Mouse (Mus musculus) embryo, embryonic 9.5 days (tissue): ENCODE measurements around the gene Ryr2.

Experiments
- DNase-seq: peaks from one replicate; pipeline ENCODE4 v3.0.0-alpha.2; 2017; ENCODE audit errors: extremely low spot score

Ryr2 gene

DNA sequence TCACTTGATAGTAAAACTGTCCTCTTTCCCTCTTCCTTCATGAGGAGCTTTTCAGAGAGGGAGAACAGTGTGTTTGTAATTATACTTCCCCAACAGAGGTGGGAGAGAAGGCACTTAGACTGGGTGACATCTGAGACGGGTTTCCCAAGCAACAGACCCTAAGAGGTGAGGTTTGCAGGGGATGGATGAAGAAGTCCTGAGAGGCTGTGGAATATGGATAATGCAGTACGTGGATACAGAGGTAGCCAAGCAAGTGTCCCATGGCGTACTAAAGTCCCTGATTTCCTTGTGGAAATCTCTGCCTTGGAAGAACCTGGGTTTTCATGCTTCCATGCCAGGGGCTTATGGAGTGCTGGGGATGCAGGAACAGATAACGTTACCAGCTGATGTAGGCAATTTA, 69.5 kb downstream of the Ryr2 start:
- DNase-seq = no peak

DNA sequence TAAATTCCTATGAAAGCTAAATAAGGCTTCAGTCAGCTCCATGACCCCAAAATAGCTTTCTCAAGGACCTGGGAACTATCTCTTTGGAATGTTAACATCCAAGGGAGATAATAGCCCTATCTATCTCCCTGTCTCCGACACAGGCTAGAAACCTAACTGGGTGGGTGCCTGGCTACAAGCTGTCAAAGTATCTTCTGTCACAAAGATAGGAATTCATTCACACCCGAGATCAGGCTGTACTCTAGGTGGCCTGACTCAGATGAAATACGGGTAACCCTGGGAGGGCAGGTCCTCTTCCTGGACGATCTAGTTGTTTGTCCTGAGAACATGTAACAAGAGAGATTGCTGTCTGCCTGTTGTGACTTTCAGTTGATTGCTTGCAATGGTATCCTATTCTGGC, 69.9 kb downstream of the Ryr2 start:
- no peak for DNase-seq

DNA sequence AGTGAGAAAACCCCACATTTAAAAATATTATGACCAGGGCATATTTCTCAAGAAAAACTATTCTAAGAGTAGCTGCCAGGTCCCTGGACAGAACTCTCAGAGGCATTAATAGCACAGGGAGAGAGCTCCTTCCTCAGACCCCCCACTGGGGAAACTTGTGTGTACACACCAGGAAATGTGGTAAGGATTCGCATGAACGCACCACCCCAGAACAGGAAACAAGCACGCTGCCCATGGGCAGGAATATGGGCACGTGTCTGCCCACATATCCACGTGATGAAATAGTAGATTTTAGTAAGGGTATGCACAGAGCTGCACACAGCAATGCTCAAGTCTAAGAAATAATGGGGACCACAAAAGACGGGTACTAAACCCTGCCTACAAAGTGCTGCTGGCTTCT, 72.8 kb downstream of the Ryr2 start:
- DNase-seq = no peak

DNA sequence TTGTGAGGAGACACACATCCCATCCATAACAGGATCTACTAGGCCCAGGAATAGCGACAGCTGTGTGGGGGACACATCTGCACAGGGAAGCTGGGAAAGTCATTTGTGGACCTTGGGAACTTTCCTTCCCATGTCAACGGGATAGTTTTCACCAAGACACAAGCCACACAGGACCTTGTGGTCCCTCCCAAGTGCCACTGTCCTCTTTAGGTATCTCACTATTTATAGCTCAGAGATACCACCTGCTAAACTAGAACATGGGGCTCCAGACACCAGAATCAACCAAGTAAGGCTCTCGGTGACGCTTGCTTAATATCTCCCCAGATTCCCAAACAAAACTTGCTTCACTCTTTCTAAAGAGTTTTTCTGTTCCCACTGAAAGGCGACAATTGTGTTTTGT, 73.5 kb downstream of the Ryr2 start:
- DNase-seq = no peak

DNA sequence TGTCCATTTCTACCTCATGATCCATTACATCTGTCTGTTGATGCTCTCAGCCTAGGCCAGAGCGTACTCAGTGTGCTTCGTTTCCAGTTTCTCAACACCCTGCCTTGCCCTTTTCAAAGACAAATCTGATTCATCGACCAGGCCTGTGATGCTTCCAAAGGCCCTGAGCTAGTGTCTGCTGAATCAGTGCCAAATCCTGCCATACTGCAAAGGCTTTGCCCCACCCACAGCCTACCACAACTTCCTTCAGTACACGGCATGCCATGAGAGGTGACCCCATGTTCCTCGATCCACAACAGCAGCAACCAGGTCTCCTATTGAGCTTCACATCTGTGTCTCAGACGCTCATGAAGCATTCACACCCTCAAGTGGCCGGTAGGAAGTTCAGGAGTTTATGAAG, 76.9 kb downstream of the Ryr2 start:
- DNase-seq = no peak

DNA sequence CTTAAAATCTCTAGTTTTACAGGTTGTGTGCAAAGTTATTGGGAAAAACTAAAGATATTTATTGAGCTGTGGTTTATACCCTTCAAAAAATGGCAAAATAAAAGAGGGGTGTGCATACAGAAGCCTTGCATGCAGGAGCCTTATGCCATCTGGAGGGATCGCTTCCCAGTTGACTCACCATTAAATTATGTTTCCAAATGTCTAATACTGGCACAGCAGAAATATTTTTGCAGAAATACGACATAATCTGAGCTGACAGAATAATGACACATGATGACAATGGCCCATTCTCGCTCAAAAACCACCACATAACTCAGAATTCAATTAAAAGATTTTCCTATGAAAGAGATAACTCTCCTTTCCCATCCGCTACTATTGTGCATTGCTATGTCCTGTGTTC, 77.4 kb downstream of the Ryr2 start:
- no peak for DNase-seq

DNA sequence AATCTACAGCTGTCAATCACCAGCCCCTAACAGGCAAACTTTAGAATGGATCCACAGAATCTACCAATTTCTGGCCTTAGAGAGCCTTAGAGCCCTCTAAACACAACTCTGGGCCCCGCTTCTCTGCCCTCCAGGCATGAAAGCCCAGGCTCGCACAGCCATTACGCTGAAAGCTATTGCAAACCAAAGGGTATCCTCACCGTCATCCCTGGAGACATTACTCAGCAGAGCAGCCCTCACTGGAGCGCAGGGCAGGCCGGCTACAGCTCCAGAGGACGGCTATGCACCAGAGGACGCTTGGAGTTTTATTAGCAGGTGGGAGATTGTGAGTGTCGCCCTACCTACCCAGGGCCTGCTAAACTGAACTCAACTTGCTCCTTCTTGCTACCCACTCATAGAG, 88.7 kb downstream of the Ryr2 start:
- no peak for DNase-seq

DNA sequence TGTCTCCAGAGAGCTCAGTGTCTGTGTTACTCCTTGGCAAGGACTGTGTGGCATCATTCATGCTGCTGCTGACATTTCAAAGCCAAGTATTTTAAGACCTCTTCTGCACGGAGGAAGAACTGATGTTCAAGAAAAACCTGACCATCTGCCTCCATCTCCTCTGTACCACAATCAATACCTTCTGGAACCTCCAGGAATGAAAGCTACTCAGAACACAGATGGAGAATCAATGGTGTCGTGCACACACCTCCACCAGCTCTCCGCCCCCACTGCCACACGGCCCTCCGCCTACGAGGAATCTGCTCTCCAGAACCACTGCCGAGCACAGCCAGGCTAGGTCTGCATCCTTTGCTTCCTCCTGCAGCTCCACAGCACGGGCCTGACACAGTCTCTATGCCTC, 92.8 kb downstream of the Ryr2 start:
- no peak for DNase-seq

DNA sequence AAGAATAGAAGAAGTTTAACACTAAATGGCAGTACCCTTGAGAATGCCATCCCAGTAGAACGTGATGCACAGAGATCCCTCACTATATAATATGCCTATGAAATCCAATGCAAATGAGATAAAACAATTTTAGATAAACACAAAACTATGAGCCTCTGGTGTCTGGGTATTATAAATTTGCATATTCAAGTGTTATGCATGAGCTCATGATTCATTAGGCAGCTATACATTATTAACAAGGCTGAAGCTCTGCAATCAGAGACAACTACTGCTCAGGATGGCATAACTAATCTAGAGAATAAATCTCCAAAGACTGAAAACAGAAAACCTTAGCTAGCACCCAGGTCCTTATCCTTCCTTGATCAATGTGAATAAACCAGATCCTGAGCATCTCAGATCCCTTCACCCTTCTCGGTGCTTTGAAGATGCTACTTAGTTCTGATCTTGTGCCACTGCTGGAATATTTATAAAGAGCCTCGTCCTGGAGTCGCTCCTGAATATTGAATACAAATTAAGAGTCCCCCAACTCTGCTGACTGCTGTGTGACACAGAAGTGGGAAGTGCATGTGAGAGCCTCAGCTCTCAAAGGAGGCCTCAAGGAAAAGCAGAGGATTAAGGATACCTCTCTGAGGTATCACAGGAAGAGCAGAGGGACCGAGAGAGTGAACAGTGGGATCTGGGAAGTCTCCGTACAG, 97.6 kb downstream of the Ryr2 start:
- DNase-seq = no peak

DNA sequence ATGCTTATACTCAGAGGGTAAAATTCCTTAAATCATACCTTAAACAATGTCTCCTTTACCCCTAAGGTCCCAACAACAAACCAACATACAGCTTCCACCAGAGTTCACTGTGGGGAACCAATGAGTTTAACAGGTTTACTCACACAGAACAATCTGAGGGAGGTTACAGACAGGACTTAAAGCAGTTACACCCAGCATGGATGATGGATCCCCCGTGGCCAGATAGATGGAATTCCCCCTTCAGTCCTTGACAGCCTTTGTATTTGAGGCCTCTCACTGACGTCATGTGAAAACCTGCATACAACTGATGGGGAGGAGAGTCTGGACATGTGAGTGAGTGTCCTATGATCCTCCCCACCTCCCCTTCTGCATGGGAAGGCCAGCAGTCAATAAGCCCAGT, 99.2 kb downstream of the Ryr2 start:
- no peak for DNase-seq

DNA sequence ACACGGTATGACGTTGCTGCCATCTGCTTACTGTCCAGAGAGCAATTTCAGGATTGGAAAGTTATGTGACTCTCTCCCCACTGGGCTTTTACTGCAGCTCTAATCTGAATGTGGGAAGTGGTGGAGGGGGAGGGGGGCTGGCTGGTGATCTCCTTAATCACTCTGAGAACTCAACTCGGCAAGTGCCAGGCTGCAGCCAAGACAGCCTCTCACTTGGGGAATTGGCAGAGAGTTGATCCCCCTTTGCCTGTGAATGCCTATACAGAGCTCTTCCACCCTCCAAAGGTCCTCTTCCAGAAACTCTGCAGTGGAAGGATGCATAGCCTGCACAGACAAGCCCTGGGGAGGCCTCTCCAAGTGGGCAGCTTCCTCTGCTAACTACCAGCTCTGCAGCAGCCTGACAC, 104.9 kb downstream of the Ryr2 start:
- DNase-seq = no peak

DNA sequence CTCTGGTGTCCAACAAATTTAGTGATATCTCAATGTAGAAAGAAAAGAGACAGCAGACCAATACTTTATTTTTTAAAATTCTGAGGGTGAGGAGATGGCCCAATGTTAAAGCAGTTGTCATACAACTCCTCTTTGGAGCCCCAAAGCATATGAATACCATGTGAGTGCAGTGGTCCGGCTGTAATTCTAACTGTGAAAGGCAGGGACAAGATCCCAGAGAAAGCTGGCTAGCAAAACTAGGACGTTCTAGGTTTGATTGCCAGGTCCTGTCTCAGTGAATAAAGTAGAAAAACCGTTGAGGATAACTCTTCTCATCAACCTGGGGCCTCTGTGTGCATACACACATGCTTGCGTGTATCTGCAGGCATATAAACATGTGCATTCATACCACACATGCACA, 106.9 kb downstream of the Ryr2 start:
- no peak for DNase-seq

DNA sequence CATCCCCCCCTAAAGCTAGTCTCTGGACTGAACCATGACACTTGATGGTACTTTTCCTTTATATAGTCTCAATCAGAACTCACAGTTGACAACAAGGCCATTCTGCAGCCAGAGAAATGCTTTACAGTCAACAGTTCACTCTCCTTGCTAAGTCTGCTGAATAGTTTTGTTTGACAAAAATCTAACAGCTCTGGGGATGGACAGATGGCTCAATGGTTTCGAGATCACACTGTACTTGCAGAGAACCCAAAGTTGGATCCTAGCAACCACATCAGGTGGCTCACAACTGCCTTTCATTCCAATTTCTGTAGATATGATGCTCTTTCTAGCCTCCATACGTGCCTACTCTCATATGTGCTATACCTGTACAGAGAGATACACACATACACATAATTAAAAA, 109.4 kb downstream of the Ryr2 start:
- no peak for DNase-seq

DNA sequence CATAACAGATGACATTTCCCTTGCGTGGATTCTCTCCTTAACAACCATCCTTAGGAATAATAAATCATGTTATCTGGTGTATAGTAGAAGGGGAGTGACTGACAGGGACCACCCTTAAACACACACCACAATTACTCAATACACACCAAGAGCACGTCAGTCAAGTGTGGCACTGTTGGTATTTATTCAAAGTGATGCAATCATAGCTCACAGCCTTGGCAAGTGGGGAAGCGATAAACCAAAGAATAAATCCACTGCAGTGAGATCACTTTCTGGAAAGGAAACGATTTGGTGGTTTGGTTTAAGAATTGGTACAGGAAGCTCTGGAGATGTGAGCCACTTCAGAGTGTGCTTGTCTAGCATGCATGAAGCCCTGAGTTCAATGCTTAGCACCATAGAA, 119.2 kb downstream of the Ryr2 start:
- DNase-seq = no peak

DNA sequence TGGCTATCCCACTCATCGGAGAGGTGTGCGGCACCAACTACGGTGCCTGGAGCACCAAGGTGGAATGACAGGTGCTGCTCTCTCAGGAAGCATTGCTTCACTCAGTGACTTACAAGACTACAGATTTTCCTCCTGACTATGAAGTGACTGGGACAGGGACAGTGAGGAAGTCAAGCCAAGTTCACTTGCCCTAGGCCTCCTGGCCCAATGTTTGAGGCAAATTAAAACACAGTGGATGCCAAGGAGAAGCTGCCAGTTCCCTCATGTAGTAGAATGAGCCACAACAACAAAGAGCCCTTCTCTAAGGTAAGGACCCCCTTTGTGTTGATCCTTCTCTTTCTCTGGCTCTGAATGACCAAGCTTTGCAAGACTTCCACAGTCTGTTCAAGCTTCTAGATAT, 121.7 kb downstream of the Ryr2 start:
- DNase-seq = no peak

DNA sequence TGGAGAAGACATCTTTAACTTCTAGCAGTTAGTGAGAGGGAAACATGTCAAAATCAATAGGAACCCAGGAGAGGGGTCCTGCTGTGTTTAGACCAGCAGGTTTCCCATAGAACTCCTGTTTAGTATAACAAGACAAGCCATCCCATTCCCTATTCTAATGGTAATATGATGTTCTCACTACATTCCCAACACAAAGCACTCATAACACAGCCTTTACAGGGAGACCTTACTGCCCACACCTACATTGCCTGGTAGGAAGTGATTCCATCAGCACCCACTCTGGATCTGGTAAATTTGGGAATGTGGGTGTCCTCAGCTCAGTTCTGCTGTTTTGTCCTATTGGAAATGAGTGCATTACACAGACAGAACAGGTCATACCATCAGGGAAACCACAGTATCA, 127.7 kb downstream of the Ryr2 start:
- no peak for DNase-seq

DNA sequence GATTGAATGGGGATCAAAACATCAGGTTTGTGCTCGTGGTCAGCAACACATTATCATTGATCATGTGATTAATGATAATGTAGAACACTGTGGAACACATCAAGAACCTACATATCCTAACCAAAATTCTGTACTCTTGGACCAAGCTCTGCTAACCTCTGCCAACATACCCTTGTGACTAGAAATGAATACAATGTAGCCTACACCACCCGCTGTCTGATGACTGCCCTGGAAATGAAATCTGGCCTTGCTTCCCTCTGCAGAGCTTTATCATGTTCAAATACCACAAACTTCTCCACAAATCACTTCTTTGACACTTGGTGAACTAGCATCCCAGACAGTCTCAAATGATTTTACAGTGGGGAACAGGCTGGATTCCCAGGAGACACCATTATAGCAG, 128.4 kb downstream of the Ryr2 start:
- no peak for DNase-seq

DNA sequence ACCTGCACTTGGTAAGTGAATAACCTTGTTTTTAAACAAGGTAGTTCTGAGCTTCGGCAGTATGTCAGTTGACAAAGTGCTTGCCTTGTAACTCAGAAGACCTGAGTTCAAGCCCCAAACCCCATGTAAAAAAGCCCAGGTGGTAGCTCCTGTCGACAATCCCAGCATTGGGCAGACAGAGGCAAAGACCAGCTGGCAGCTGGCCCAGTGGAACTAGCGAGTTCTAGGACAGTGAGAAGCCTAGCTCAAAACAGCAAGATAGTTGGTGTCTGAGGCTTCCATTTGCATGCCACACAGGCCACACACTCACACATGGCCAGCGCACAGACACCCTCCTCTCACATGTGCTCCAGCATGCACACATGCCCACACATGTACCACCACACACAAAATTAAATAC, 129.1 kb downstream of the Ryr2 start:
- no peak for DNase-seq

DNA sequence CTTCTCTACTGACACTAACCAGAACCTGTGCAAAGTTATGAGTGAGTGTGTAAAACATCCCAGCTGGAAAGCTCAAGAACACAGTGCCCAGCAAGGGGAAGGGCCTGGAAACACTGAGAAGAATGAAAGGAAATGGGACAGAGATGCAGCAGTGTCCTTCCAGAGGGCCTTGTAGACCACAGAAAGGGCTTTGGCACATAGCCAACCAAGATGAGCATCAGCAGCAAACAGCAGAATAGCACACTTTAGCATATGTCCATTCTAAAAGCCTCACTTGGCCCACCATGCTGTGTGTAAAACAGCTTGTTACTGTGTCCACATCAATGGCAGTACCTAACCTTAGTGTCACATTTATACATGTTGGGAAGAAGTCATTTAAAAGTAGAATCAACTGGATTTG, 142.4 kb downstream of the Ryr2 start:
- DNase-seq = no peak

DNA sequence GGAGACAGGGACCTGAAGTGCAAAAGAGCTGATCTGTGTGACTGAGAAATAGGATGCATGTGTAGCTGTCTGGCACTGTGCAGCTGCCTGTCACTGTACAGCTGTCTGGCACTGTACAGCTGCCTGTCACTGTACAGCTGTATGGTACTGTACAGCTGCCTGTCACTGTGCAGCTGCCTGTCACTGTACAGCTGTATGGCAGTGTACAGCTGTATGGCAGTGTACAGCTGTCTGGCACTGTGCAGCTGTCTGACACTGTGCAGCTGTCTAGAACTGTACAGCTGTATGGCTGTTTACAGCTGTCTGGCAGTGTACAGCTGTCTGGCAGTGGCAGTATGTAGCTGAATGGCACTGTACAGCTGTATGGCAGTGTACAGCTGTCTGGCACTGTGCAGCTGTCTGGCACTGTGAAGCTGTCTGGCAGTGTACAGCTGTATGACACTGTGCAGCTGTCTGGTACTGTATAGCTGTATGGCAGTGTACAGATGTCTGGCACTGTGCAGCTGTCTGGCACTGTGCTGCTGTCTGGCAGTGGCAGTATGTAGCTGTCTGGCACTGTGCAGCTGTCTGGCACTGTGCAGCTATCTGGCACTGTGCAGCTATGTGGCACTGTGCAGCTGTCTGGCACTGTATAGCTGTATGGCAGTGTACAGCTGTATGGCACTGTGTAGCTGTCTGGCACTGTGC, 147.1 kb downstream of the Ryr2 start:
- DNase-seq = no peak

DNA sequence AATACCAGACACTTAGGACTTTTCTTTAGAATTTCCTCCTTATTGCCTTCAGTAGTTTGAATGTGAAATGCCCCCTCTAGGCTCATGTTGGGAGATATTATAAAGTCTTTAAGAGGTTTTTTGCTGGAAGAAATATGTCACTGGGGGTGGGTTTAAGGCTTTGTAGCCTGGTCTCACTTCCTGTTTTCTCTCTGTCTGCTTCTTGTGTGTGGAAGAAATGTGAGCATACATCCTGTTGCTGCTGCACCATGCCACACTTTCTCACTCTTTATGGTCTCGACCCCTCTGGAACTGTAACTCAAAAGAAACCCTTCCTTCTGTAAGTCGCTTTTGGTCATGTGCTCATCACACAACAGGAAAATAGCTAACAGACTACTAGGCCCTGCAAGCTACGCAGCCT, 147.9 kb downstream of the Ryr2 start:
- DNase-seq = no peak

DNA sequence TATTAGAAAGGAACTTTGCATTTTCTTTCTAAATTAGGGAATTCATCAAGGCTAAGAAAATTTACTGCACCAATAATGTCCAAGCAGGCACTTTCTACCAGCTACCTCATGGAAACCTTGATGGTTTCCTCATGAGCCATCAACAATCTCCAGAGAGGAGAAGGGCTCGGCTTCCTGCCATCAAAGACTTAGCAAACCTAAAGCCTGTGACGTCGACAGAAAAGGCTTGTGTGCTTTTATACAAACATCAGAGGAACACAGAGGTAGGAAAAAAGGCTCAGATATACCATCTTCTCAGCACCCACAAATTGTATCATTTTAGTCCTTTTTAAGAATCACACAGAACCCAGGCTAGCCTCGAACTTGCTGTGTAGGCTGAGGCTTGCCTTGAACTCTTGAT, 148.5 kb downstream of the Ryr2 start:
- DNase-seq = no peak

DNA sequence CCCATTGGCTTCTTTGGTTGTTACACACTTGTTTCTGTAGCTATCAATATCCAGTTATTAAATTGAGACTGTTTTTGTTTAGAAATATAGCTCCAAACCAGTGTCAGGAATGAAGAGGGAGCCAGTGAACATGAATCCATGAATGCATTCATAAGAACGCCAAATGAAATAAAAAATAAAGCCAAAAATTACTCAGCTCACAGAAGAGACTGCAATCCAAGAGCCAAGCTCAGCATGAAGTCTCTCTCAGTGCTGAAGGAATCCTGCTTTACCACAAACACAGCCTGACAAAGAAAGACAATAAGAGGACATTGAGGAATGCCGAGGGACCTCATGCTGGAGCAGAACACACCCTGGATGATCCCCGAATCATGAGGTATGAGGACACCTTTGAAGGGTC, 154.8 kb downstream of the Ryr2 start:
- no peak for DNase-seq

DNA sequence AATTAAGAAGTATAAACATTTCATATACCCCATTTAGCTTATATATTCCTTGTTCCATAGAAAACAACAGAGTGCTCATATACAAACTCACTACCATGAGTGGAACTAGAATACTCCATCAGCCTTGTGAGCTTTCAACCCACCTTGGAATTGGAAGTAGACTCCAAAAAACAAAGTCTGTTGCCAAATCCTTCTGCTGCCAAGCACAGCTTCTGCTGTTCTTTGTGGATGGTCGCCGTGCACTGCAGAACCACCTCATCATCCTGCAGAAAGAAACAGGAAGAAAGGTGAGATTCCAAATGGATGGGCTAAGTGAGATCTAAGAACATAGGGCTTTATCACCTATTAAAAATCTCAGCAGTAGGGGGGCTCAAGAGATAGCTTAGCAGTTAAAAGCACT, 161.0 kb downstream of the Ryr2 start:
- no peak for DNase-seq
